Mouse (Mus musculus): ENCODE results near the gene Fars2. TPM values are rescaled to one million over a fixed set of nuclear protein-coding genes. Genes with fewer than 3 reads are reported as not detected.
A peak's percentile ranks its signal among the peaks of the same experiment; 100 is the strongest.

Fars2 gene
- polyA plus RNA-seq, 1 experiment from 2014 or later, result 38.1 TPM

- 34% methylated on average over 4 of the region's 4 CpGs for WGBS
- Histone ChIP-seq H3K4me1 (replicated peaks; ENCODE audit: control insufficient read depth, insufficient read depth, low read length) (peaks cover 6% of the 10 kb centered on the region), H3K4me2 (ENCODE audit: low read depth, low read length) (no peak overlapping the region), H3K36me3 (ENCODE audit: control insufficient read depth, insufficient read depth, low read length) (no peaks in the 10 kb centered on the region), H3K27me3 (ENCODE audit: control insufficient read depth, insufficient read depth, low read depth, low read length) (no peaks in the 10 kb centered on the region; the same call in 1 of the 2 replicates), H3K9me3 (ENCODE audit: control insufficient read depth, low read length) (no peaks in the 10 kb centered on the region), H3K27ac (ENCODE audit: low read length) (no peak overlapping the region), H3K9ac (ENCODE audit: low read length) (no peak overlapping the region), H3K4me3 (ENCODE audit: low read length) (no peak overlapping the region)
- no peak for ATAC-seq (ENCODE audit: low read depth)
Observed at GRCm38 (mm10) chr13:36576781-36577180, 459.6 kb downstream of the Fars2 start.

- H3K4me3 ChIP-seq (ENCODE audit: low read length), result peak overlapping the region; percentile 54
- no peak overlapping the region for H3K27ac ChIP-seq (ENCODE audit: low read length)
- H3K9ac ChIP-seq (ENCODE audit: low read length), result no peak overlapping the region
- WGBS, result 14% methylated on average over 7 of the region's 7 CpGs
- no peaks in the 10 kb centered on the region; the same call in 1 of the 2 replicates for H3K27me3 ChIP-seq (ENCODE audit: control insufficient read depth, insufficient read depth, low read depth, low read length)
- H3K4me2 ChIP-seq (ENCODE audit: low read depth, low read length), result peak overlapping the region; percentile 81
- H3K9me3 ChIP-seq (ENCODE audit: control insufficient read depth, low read length), result no peaks in the 10 kb centered on the region
- H3K4me1 ChIP-seq (replicated peaks; ENCODE audit: control insufficient read depth, insufficient read depth, low read length), result peaks cover 6% of the 10 kb centered on the region
- peak; percentile 41; the same call in 1 of the 2 replicates for ATAC-seq (ENCODE audit: low read depth)
- H3K36me3 ChIP-seq (ENCODE audit: control insufficient read depth, insufficient read depth, low read length), result no peaks in the 10 kb centered on the region
Observed at GRCm38 (mm10) chr13:36577916-36578568, 460.8 kb downstream of the Fars2 start.

GRCm38 (mm10) chr13:36578569-36579333 lies 461.5 kb downstream of the Fars2 start:
- Histone ChIP-seq H3K27me3 (ENCODE audit: control insufficient read depth, insufficient read depth, low read depth, low read length) (no peaks in the 10 kb centered on the region; the same call in 1 of the 2 replicates), H3K36me3 (ENCODE audit: control insufficient read depth, insufficient read depth, low read length) (no peaks in the 10 kb centered on the region), H3K9me3 (ENCODE audit: control insufficient read depth, low read length) (no peaks in the 10 kb centered on the region), H3K27ac (ENCODE audit: low read length) (no peak overlapping the region; the same call in 1 of the 2 replicates), H3K4me1 (replicated peaks; ENCODE audit: control insufficient read depth, insufficient read depth, low read length) (peaks cover 8% of the 10 kb centered on the region), H3K4me2 (ENCODE audit: low read depth, low read length) (peak overlapping the region; percentile 81), H3K4me3 (ENCODE audit: low read length) (peak overlapping the region; percentile 54), H3K9ac (ENCODE audit: low read length) (peak overlapping the region; percentile 62)
- peak; percentile 96 for ATAC-seq (ENCODE audit: low read depth)
- WGBS, result 3% methylated on average over 41 of the region's 41 CpGs

GRCm38 (mm10) chr13:36582406-36583070 lies 465.3 kb downstream of the Fars2 start:
- Histone ChIP-seq H3K27me3 (ENCODE audit: control insufficient read depth, insufficient read depth, low read depth, low read length) (no peaks in the 10 kb centered on the region; the same call in 1 of the 2 replicates), H3K9me3 (ENCODE audit: control insufficient read depth, low read length) (no peaks in the 10 kb centered on the region), H3K27ac (ENCODE audit: low read length) (no peak overlapping the region), H3K4me3 (ENCODE audit: low read length) (no peak overlapping the region), H3K4me2 (ENCODE audit: low read depth, low read length) (no peak overlapping the region), H3K4me1 (replicated peaks; ENCODE audit: control insufficient read depth, insufficient read depth, low read length) (peaks cover 8% of the 10 kb centered on the region), H3K9ac (ENCODE audit: low read length) (no peak overlapping the region), H3K36me3 (ENCODE audit: control insufficient read depth, insufficient read depth, low read length) (no peaks in the 10 kb centered on the region)
- WGBS, result 28% methylated on average over 10 of the region's 10 CpGs
- ATAC-seq (ENCODE audit: low read depth), result no peak

- Histone ChIP-seq H3K27ac (ENCODE audit: low read length) (no peak overlapping the region), H3K4me1 (replicated peaks; ENCODE audit: control insufficient read depth, insufficient read depth, low read length) (peaks cover 5% of the 10 kb centered on the region; the same call in 1 of the 2 replicates), H3K4me2 (ENCODE audit: low read depth, low read length) (peak overlapping the region; percentile 30), H3K9ac (ENCODE audit: low read length) (no peak overlapping the region), H3K27me3 (ENCODE audit: control insufficient read depth, insufficient read depth, low read depth, low read length) (no peaks in the 10 kb centered on the region; the same call in 1 of the 2 replicates), H3K36me3 (ENCODE audit: control insufficient read depth, insufficient read depth, low read length) (no peaks in the 10 kb centered on the region), H3K9me3 (ENCODE audit: control insufficient read depth, low read length) (no peaks in the 10 kb centered on the region), H3K4me3 (ENCODE audit: low read length) (no peak overlapping the region)
- 22% methylated on average over 16 of the region's 16 CpGs for WGBS
- no peak for ATAC-seq (ENCODE audit: low read depth)
Observed at GRCm38 (mm10) chr13:36583481-36584151, 466.4 kb downstream of the Fars2 start.

- Histone ChIP-seq H3K4me2 (ENCODE audit: low read depth, low read length) (no peak overlapping the region), H3K27ac (ENCODE audit: low read length) (no peak overlapping the region), H3K4me3 (ENCODE audit: low read length) (no peak overlapping the region), H3K9ac (ENCODE audit: low read length) (no peak overlapping the region), H3K27me3 (ENCODE audit: control insufficient read depth, insufficient read depth, low read depth, low read length) (no peaks in the 10 kb centered on the region; the same call in 1 of the 2 replicates), H3K4me1 (replicated peaks; ENCODE audit: control insufficient read depth, insufficient read depth, low read length) (peaks cover 3% of the 10 kb centered on the region; the same call in 1 of the 2 replicates), H3K9me3 (ENCODE audit: control insufficient read depth, low read length) (no peaks in the 10 kb centered on the region), H3K36me3 (ENCODE audit: control insufficient read depth, insufficient read depth, low read length) (no peaks in the 10 kb centered on the region)
- WGBS, result 66% methylated on average over 7 of the region's 7 CpGs
- no peak for ATAC-seq (ENCODE audit: low read depth)
Observed at GRCm38 (mm10) chr13:36584197-36584596, 467.0 kb downstream of the Fars2 start.

- WGBS, result 61% methylated on average over 4 of the region's 4 CpGs
- H3K27me3 ChIP-seq (ENCODE audit: control insufficient read depth, insufficient read depth, low read depth, low read length), result no peaks in the 10 kb centered on the region
- H3K27ac ChIP-seq (ENCODE audit: low read length), result no peak overlapping the region
- no peak overlapping the region for H3K9ac ChIP-seq (ENCODE audit: low read length)
- H3K4me3 ChIP-seq (ENCODE audit: low read length), result no peak overlapping the region
- no peaks in the 10 kb centered on the region for H3K36me3 ChIP-seq (ENCODE audit: control insufficient read depth, insufficient read depth, low read length)
- no peaks in the 10 kb centered on the region for H3K9me3 ChIP-seq (ENCODE audit: control insufficient read depth, low read length)
- no peak overlapping the region for H3K4me2 ChIP-seq (ENCODE audit: low read depth, low read length)
- ATAC-seq (ENCODE audit: low read depth), result no peak
- no peaks in the 10 kb centered on the region for H3K4me1 ChIP-seq (replicated peaks; ENCODE audit: control insufficient read depth, insufficient read depth, low read length)
Observed at GRCm38 (mm10) chr13:36589092-36589491, 471.9 kb downstream of the Fars2 start.

- H3K27me3 ChIP-seq (ENCODE audit: control insufficient read depth, insufficient read depth, low read depth, low read length), result no peaks in the 10 kb centered on the region
- no peak for ATAC-seq (ENCODE audit: low read depth)
- H3K27ac ChIP-seq (ENCODE audit: low read length), result no peak overlapping the region
- no peak overlapping the region for H3K9ac ChIP-seq (ENCODE audit: low read length)
- no peaks in the 10 kb centered on the region for H3K36me3 ChIP-seq (ENCODE audit: control insufficient read depth, insufficient read depth, low read length)
- no peak overlapping the region for H3K4me3 ChIP-seq (ENCODE audit: low read length)
- no peaks in the 10 kb centered on the region for H3K9me3 ChIP-seq (ENCODE audit: control insufficient read depth, low read length)
- H3K4me1 ChIP-seq (replicated peaks; ENCODE audit: control insufficient read depth, insufficient read depth, low read length), result no peaks in the 10 kb centered on the region
- 39% methylated on average over 2 of the region's 2 CpGs for WGBS
- H3K4me2 ChIP-seq (ENCODE audit: low read depth, low read length), result no peak overlapping the region
Observed at GRCm38 (mm10) chr13:36592291-36592690, 475.1 kb downstream of the Fars2 start.
